Mouse (Mus musculus) small intestine, adult 2 months (tissue): Measurements from ENCODE around the gene Atp7b. TPM values are rescaled to one million over a fixed set of nuclear protein-coding genes. Genes with fewer than 3 reads are reported as not detected.

Experiments
- H3K27ac ChIP-seq: fragments of 200-500 bp; 2 replicates; pipeline ENCODE4 v1.5.1; 2012; ENCODE audit warnings: low read depth, low read length, control low read depth, inconsistent platforms; ENCODE audit not compliant: insufficient read depth
- H3K27me3 ChIP-seq: fragments of 200-500 bp; 2 replicates; pipeline ENCODE4 v1.6.1; 2012; ENCODE audit warnings: mild to moderate bottlenecking, moderate library complexity, low read length, inconsistent platforms; ENCODE audit not compliant: control insufficient read depth, insufficient read depth
- H3K36me3 ChIP-seq: fragments of 200-500 bp; 2 replicates; pipeline ENCODE4 v1.6.1; 2012; ENCODE audit warnings: mild to moderate bottlenecking, low read length, control low read depth, inconsistent platforms; ENCODE audit not compliant: control insufficient read depth, insufficient read depth
- H3K4me1 ChIP-seq: fragments of 200-500 bp; 2 replicates; pipeline ENCODE4 v1.6.1; 2012; ENCODE audit warnings: low read length, inconsistent platforms, mixed read lengths; ENCODE audit not compliant: control insufficient read depth, insufficient read depth, insufficient read length
- H3K4me3 ChIP-seq: fragments of 200-500 bp; 2 replicates; pipeline ENCODE4 v1.5.1; 2012; ENCODE audit warnings: low read depth, mild to moderate bottlenecking, control low read depth, inconsistent platforms, low read length, moderate library complexity
- CTCF ChIP-seq: fragments of 200-500 bp; IDR thresholded peaks from 2 replicates; pipeline ENCODE4 v1.5.1; 2012; ENCODE audit warnings: low read depth, mild to moderate bottlenecking, control low read depth, inconsistent platforms, low read length, moderate library complexity, mixed read lengths; ENCODE audit not compliant: insufficient replicate concordance, insufficient read length; ENCODE audit errors: extremely low read depth
- POLR2A ChIP-seq: fragments of 200-500 bp; IDR thresholded peaks from 2 replicates; pipeline ENCODE4 v1.6.1; 2012; ENCODE audit warnings: low read depth, mild to moderate bottlenecking, control low read depth, inconsistent platforms, low read length, moderate library complexity
- WGBS: fragments of 180-500 bp; shearing (Covaris S2); methylation state at CpG from one replicate; pipeline ENCODE4 v1.1.7; 2018; 5-methylcytosine and 5-hydroxymethylcytosine counted together
- polyA plus RNA-seq: library from polyadenylated mRNA; depleted of rRNA; stranded (reverse); fragments of >200 nt; gene quantifications from 2 replicates; pipeline ENCODE4 v1.2.3, GENCODE M21; 2012; rRNA removed

Atp7b gene
- polyA plus RNA-seq, 1 experiment: 5.7 TPM

- Histone ChIP-seq H3K4me3 (no peak overlapping the region), H3K4me1 (no peaks in the 10 kb centered on the region), H3K36me3 (no peaks in the 10 kb centered on the region), H3K27me3 (no peaks in the 10 kb centered on the region), H3K27ac (no peak overlapping the region)
- WGBS: 93% methylated on average over 1 of the region's 1 CpGs
- TF ChIP-seq POLR2A: no peak
- TF ChIP-seq CTCF: no peak
Observed at GRCm38 (mm10) chr8:21966646-21967045, 93.5 kb downstream of the Atp7b start.

GRCm38 (mm10) chr8:21958414-21958813, 101.7 kb downstream of the Atp7b start, which contains the start of gene Fam90a1a:
Gene Fam90a1a (plus strand): TSS chr8:21958714.
- no peaks in the 10 kb centered on the region for H3K36me3 ChIP-seq
- no peak within 1 kb of the TSS for H3K4me3 ChIP-seq
- 81% methylated on average over 2 of the region's 2 CpGs for WGBS
- H3K27me3 ChIP-seq: no peaks in the 10 kb centered on the region
- TF ChIP-seq POLR2A (no peak), CTCF (no peak)
- no peak within 1 kb of the TSS for H3K27ac ChIP-seq
- H3K4me1 ChIP-seq: no peaks in the 10 kb centered on the region

- Histone ChIP-seq H3K27ac (no peak overlapping the region), H3K4me3 (no peak overlapping the region), H3K36me3 (no peaks in the 10 kb centered on the region), H3K27me3 (no peaks in the 10 kb centered on the region), H3K4me1 (no peaks in the 10 kb centered on the region)
- 83% methylated on average over 3 of the region's 3 CpGs for WGBS
- TF ChIP-seq POLR2A: no peak
- TF ChIP-seq CTCF: no peak
Observed at GRCm38 (mm10) chr8:21956336-21956735, 103.8 kb downstream of the Atp7b start.

GRCm38 (mm10) chr8:21955321-21955720, 104.8 kb downstream of the Atp7b start:
- H3K27ac ChIP-seq: no peak overlapping the region
- 5% methylated on average over 9 of the region's 9 CpGs for WGBS
- no peaks in the 10 kb centered on the region for H3K36me3 ChIP-seq
- H3K4me1 ChIP-seq: no peaks in the 10 kb centered on the region
- no peak overlapping the region for H3K4me3 ChIP-seq
- TF ChIP-seq CTCF: no peak
- TF ChIP-seq POLR2A: no peak
- H3K27me3 ChIP-seq: no peaks in the 10 kb centered on the region

GRCm38 (mm10) chr8:21947311-21948017, 112.6 kb downstream of the Atp7b start:
- Histone ChIP-seq H3K4me3 (no peak overlapping the region), H3K36me3 (no peaks in the 10 kb centered on the region), H3K27me3 (no peaks in the 10 kb centered on the region), H3K27ac (no peak overlapping the region), H3K4me1 (no peaks in the 10 kb centered on the region)
- 58% methylated on average over 9 of the region's 9 CpGs for WGBS
- TF ChIP-seq POLR2A: no peak
- no peak for TF ChIP-seq CTCF

GRCm38 (mm10) chr8:21946462-21946861, 113.6 kb downstream of the Atp7b start, which contains the start of gene Defb13:
Gene Defb13 (plus strand): TSS chr8:21946762.
- Histone ChIP-seq H3K27me3 (no peaks in the 10 kb centered on the region), H3K4me1 (no peaks in the 10 kb centered on the region), H3K36me3 (no peaks in the 10 kb centered on the region), H3K4me3 (no peak within 1 kb of the TSS), H3K27ac (no peak within 1 kb of the TSS)
- TF ChIP-seq POLR2A (no peak), CTCF (no peak)
- 84% methylated on average over 6 of the region's 6 CpGs for WGBS

Other genes starting within 250 kb of the Atp7b start
- not detected in 2 replicates for gene Defb50, start 236.8 kb downstream of the Atp7b start, polyA plus RNA-seq
- gene Defb2, start 220.4 kb downstream of the Atp7b start, polyA plus RNA-seq: not detected in 2 replicates
- not detected in 2 replicates for gene Defb10, start 201.4 kb downstream of the Atp7b start, polyA plus RNA-seq
- not detected in 2 replicates for gene Defb9, start 174.9 kb downstream of the Atp7b start, polyA plus RNA-seq
- gene Defb11, start 153.9 kb downstream of the Atp7b start, polyA plus RNA-seq: not detected in 2 replicates
- gene Defb15, start 127.6 kb downstream of the Atp7b start, polyA plus RNA-seq: not detected in 2 replicates
- gene Defb35, start 122.0 kb downstream of the Atp7b start, polyA plus RNA-seq: not detected in 2 replicates
- gene Defb13, start 113.5 kb downstream of the Atp7b start, polyA plus RNA-seq: not detected in 2 replicates
- gene Fam90a1a, start 101.6 kb downstream of the Atp7b start, polyA plus RNA-seq: not detected in 2 replicates
- not detected in 2 replicates for gene Ccdc70, start 90.5 kb downstream of the Atp7b start, polyA plus RNA-seq
- gene Alg11, start 416 bp upstream of the Atp7b start, polyA plus RNA-seq: 0.95 and 1.3 TPM in 2 replicates
- gene Nek5, start 64.7 kb upstream of the Atp7b start, polyA plus RNA-seq: not detected in 2 replicates
- gene Nek3, start 106.1 kb upstream of the Atp7b start, polyA plus RNA-seq: 1.6 and 3.2 TPM in 2 replicates
- gene Ckap2, start 125.5 kb upstream of the Atp7b start, polyA plus RNA-seq: 1.0 and 2.1 TPM in 2 replicates
- 3.0 and 6.5 TPM in 2 replicates for gene Vps36, start 132.5 kb upstream of the Atp7b start, polyA plus RNA-seq
- gene Thsd1, start 167.0 kb upstream of the Atp7b start, polyA plus RNA-seq: 0.56 and 0.90 TPM in 2 replicates
- gene Tpte, start 223.1 kb upstream of the Atp7b start, polyA plus RNA-seq: not detected in 2 replicates